Mouse (Mus musculus) neutrophil, adult 83 days (primary cell): ENCODE results near the gene Gm14410. TPM values are rescaled to one million over a fixed set of nuclear protein-coding genes. Genes with fewer than 3 reads are reported as not detected.

Experiments
- total RNA-seq, 2 experiments: library from RNA; stranded (reverse); gene quantifications; one replicate each; pipeline ENCODE4 v1.2.4; 2023

Gene Gm14410
- total RNA-seq, result 1 to 10 TPM; 1.2 to 1.7 TPM

DNA sequence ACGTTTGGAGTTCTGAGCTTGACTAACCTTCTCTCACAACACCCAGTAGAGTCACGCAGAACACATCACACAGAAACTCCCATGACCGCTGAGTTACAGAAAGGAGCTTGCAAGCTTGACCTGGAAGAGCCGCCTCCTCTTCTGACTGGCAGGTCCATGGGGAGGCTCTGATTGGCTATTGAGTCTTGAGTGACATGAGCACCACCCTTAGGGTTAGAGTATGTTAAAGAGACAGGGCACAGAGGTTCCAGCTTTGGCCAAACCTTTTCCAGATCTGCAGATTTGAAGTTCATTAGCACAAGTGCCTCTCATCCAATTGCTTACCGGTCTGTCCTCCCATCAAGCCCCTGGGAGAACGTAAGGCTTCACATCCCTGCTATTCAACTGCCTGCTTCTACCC is at the start of gene Gm14410:
Gene Gm14410, minus strand, starts transcription at position 81 of the 400 bp plus-strand sequence.

Other genes starting within 250 kb of the Gm14410 start
- gene Gm14419, start 205.5 kb downstream of the Gm14410 start, total RNA-seq, result 1 to 10 TPM; 2.3 to 3.1 TPM
- gene Gm14401, start 132.1 kb downstream of the Gm14410 start, total RNA-seq, result not detected
- gene Gm14409, start 60.6 kb upstream of the Gm14410 start, total RNA-seq, result not detected
- gene Gm14412, start 117.9 kb upstream of the Gm14410 start, total RNA-seq, result not detected
- 1 to 10 TPM in 1 of 2 experiments, not detected in 1; 1.4 TPM for gene Gm14418, start 191.9 kb upstream of the Gm14410 start, total RNA-seq